Mouse (Mus musculus) midbrain, embryonic 14.5 days (tissue): ENCODE data around the gene Sumo3. TPM values are rescaled to one million over a fixed set of nuclear protein-coding genes. Genes with fewer than 3 reads are reported as not detected.
A peak's percentile ranks its signal among the peaks of the same experiment; 100 is the strongest.

Source experiments
- ATAC-seq: fragments of 200-750 bp; cut with Nextera tagmentation; 2 replicates; pipeline ENCODE4 v1.8.0; 2017; ENCODE audit warnings: moderate number of reproducible peaks, moderate library complexity; ENCODE audit not compliant: low FRiP score, low TSS enrichment
- DNase-seq: peaks from one replicate; pipeline ENCODE4 v3.0.0-alpha.2; 2015
- H3K27ac ChIP-seq: fragments of 300-500 bp; sonication (generic); replicated peaks from 2 replicates; pipeline ENCODE4 v1.5.1; 2014; ENCODE audit warnings: mild to moderate bottlenecking, low read depth, low read length, moderate library complexity
- H3K27me3 ChIP-seq: fragments of 300-500 bp; sonication (generic); 2 replicates; pipeline ENCODE4 v1.6.1; 2014; ENCODE audit warnings: low read length, control low read depth, mixed read lengths; ENCODE audit not compliant: control insufficient read depth, insufficient read depth
- H3K36me3 ChIP-seq: fragments of 300-500 bp; sonication (generic); 2 replicates; pipeline ENCODE4 v1.6.1; 2014; ENCODE audit warnings: low read length, control low read depth; ENCODE audit not compliant: control insufficient read depth, insufficient read depth
- H3K4me1 ChIP-seq: fragments of 300-500 bp; sonication (generic); 2 replicates; pipeline ENCODE4 v1.6.1; 2014; ENCODE audit warnings: mild to moderate bottlenecking, antibody characterized with exemption, low read length, control low read depth; ENCODE audit not compliant: control insufficient read depth, insufficient read depth
- H3K4me2 ChIP-seq: fragments of 300-500 bp; sonication (generic); 2 replicates; pipeline ENCODE4 v1.6.1; 2014; ENCODE audit warnings: mild to moderate bottlenecking, low read length, moderate library complexity
- H3K4me3 ChIP-seq: fragments of 300-500 bp; sonication (generic); replicated peaks from 2 replicates; pipeline ENCODE4 v1.5.1; 2014; ENCODE audit warnings: low read depth, low read length
- H3K9ac ChIP-seq: fragments of 300-500 bp; sonication (generic); replicated peaks from 2 replicates; pipeline ENCODE4 v1.6.1; 2014; ENCODE audit warnings: mild to moderate bottlenecking, low read length, moderate library complexity
- H3K9me3 ChIP-seq: fragments of 300-500 bp; sonication (generic); 2 replicates; pipeline ENCODE4 v1.6.1; 2016; ENCODE audit warnings: low read length, control low read depth, mixed read lengths; ENCODE audit not compliant: control insufficient read depth
- WGBS: fragments of 180-500 bp; shearing (Covaris S2); extraction: QIAGEN DNeasy Blood & Tissue Kit; methylation state at CpG from one replicate; pipeline ENCODE4 v1.1.7; 2014; 5-methylcytosine and 5-hydroxymethylcytosine counted together
- polyA plus RNA-seq: library from polyadenylated mRNA; unstranded; fragments of >200 nt; fragmentation: Nextera tagmentation; extraction: Ambion mirVana; gene quantifications from 2 replicates; pipeline ENCODE4 v1.2.1, GENCODE M21; 2014

The Sumo3 gene
- polyA plus RNA-seq, 1 experiment from 2014 or later: 253 TPM

- Histone ChIP-seq H3K4me1 (no peaks in the 10 kb centered on the region), H3K27ac (no peak overlapping the region), H3K9ac (no peak overlapping the region), H3K36me3 (no peaks in the 10 kb centered on the region), H3K4me3 (no peak overlapping the region), H3K4me2 (no peak overlapping the region), H3K9me3 (no peaks in the 10 kb centered on the region), H3K27me3 (no peaks in the 10 kb centered on the region)
- DNase-seq (no peak), ATAC-seq (no peak)
- WGBS: 66% methylated on average over 6 of the region's 6 CpGs
These were observed 35.8 kb upstream of the Sumo3 start for GRCm38 (mm10) chr10:77569973-77570658.

GRCm38 (mm10) chr10:77572225-77572624 is 33.7 kb upstream of the Sumo3 start:
- H3K4me3 ChIP-seq: no peak overlapping the region
- DNase-seq (no peak), ATAC-seq (no peak)
- no peaks in the 10 kb centered on the region for H3K36me3 ChIP-seq
- H3K4me1 ChIP-seq: no peaks in the 10 kb centered on the region
- WGBS: 36% methylated on average over 3 of the region's 3 CpGs
- no peak overlapping the region for H3K4me2 ChIP-seq
- no peaks in the 10 kb centered on the region for H3K9me3 ChIP-seq
- H3K9ac ChIP-seq: no peak overlapping the region
- no peaks in the 10 kb centered on the region for H3K27me3 ChIP-seq
- H3K27ac ChIP-seq: no peak overlapping the region

- no peak overlapping the region for H3K4me3 ChIP-seq
- no peaks in the 10 kb centered on the region for H3K27me3 ChIP-seq
- no peaks in the 10 kb centered on the region for H3K9me3 ChIP-seq
- H3K4me1 ChIP-seq: no peaks in the 10 kb centered on the region
- no peaks in the 10 kb centered on the region for H3K36me3 ChIP-seq
- WGBS: 54% methylated on average over 1 of the region's 1 CpGs
- ATAC-seq: no peak
- no peak for DNase-seq
- no peak overlapping the region for H3K4me2 ChIP-seq
- no peak overlapping the region for H3K9ac ChIP-seq
- H3K27ac ChIP-seq: no peak overlapping the region
These were observed 32.7 kb upstream of the Sumo3 start for GRCm38 (mm10) chr10:77573162-77573561.

GRCm38 (mm10) chr10:77580027-77580920 is 25.6 kb upstream of the Sumo3 start:
- Histone ChIP-seq H3K9me3 (no peaks in the 10 kb centered on the region), H3K4me1 (peaks cover 12% of the 10 kb centered on the region), H3K9ac (no peak overlapping the region), H3K27ac (no peak overlapping the region), H3K4me2 (no peak overlapping the region), H3K27me3 (no peaks in the 10 kb centered on the region), H3K36me3 (no peaks in the 10 kb centered on the region), H3K4me3 (no peak overlapping the region)
- no peak for DNase-seq
- no peak for ATAC-seq
- WGBS: 68% methylated on average over 10 of the region's 10 CpGs

- peak overlapping the region; percentile 85 for H3K4me3 ChIP-seq
- 0 out of 2 replicates have a peak, but pooled peaks have one; percentile 2 for ATAC-seq
- peaks cover 12% of the 10 kb centered on the region for H3K4me1 ChIP-seq
- H3K36me3 ChIP-seq: no peaks in the 10 kb centered on the region
- no peak for DNase-seq
- 10% methylated on average over 8 of the region's 8 CpGs for WGBS
- peak overlapping the region; percentile 84 for H3K4me2 ChIP-seq
- H3K9me3 ChIP-seq: no peaks in the 10 kb centered on the region
- H3K9ac ChIP-seq: peak overlapping the region; percentile 83
- H3K27ac ChIP-seq: peak overlapping the region; percentile 89
- no peaks in the 10 kb centered on the region for H3K27me3 ChIP-seq
These were observed 24.9 kb upstream of the Sumo3 start for GRCm38 (mm10) chr10:77581023-77581407.

GRCm38 (mm10) chr10:77581408-77582284 is 24.3 kb upstream of the Sumo3 start, which contains the start of gene Pttg1ip:
Pttg1ip (plus strand) TSS chr10:77581720.
- peak; percentile 96 for ATAC-seq
- peaks cover under 1% of the 10 kb centered on the region; the same call in 1 of the 2 replicates for H3K36me3 ChIP-seq
- peak within 1 kb of the TSS; percentile 85 for H3K4me3 ChIP-seq
- no peaks in the 10 kb centered on the region for H3K27me3 ChIP-seq
- peak; percentile 100 for DNase-seq
- peak within 1 kb of the TSS; percentile 83 for H3K9ac ChIP-seq
- H3K9me3 ChIP-seq: no peaks in the 10 kb centered on the region
- H3K27ac ChIP-seq: peak within 1 kb of the TSS; percentile 89
- under 1% methylated on average over 64 of the region's 64 CpGs for WGBS
- H3K4me1 ChIP-seq: peaks cover 12% of the 10 kb centered on the region
- peak within 1 kb of the TSS; percentile 84 for H3K4me2 ChIP-seq

GRCm38 (mm10) chr10:77582285-77582618 is 23.6 kb upstream of the Sumo3 start:
- Histone ChIP-seq H3K4me3 (peak overlapping the region; percentile 85), H3K9me3 (no peaks in the 10 kb centered on the region), H3K9ac (peak overlapping the region; percentile 83), H3K27ac (no peak overlapping the region), H3K27me3 (no peaks in the 10 kb centered on the region), H3K36me3 (peaks cover 5% of the 10 kb centered on the region; the same call in 1 of the 2 replicates), H3K4me1 (peaks cover 12% of the 10 kb centered on the region), H3K4me2 (peak overlapping the region; percentile 84)
- DNase-seq (no peak), ATAC-seq (no peak)
- 13% methylated on average over 8 of the region's 8 CpGs for WGBS

- no peak overlapping the region for H3K27ac ChIP-seq
- no peak overlapping the region for H3K9ac ChIP-seq
- DNase-seq (no peak), ATAC-seq (no peak)
- H3K4me2 ChIP-seq: no peak overlapping the region
- H3K4me3 ChIP-seq: no peak overlapping the region
- 85% methylated on average over 10 of the region's 10 CpGs for WGBS
- no peaks in the 10 kb centered on the region for H3K27me3 ChIP-seq
- no peaks in the 10 kb centered on the region for H3K9me3 ChIP-seq
- H3K4me1 ChIP-seq: peaks cover 12% of the 10 kb centered on the region
- peaks cover 14% of the 10 kb centered on the region; the same call in 1 of the 2 replicates for H3K36me3 ChIP-seq
These were observed 22.0 kb upstream of the Sumo3 start for GRCm38 (mm10) chr10:77583795-77584422.
